Mouse (Mus musculus): ENCODE results near the gene Gpr179. TPM values are rescaled to one million over a fixed set of nuclear protein-coding genes. Genes with fewer than 3 reads are reported as not detected.

The Gpr179 gene
- polyA plus RNA-seq, 1 experiment from 2014 or later, result 0.03 TPM

- no peaks in the 10 kb centered on the region for H3K9me3 ChIP-seq (ENCODE audit: control insufficient read depth, low read length)
- peak overlapping the region; percentile 7; the same call in 1 of the 2 replicates for H3K27ac ChIP-seq (ENCODE audit: low read depth, low read length)
- H3K4me1 ChIP-seq (replicated peaks; ENCODE audit: control insufficient read depth, insufficient read depth, low read length), result peaks cover 13% of the 10 kb centered on the region
- peak overlapping the region; percentile 27; the same call in 1 of the 2 replicates for H3K9ac ChIP-seq (ENCODE audit: low read depth, low read length)
- H3K27me3 ChIP-seq (replicated peaks; ENCODE audit: control insufficient read depth, insufficient read depth, low read length), result peaks cover 4% of the 10 kb centered on the region; the same call in 1 of the 2 replicates
- under 1% methylated on average over 25 of the region's 25 CpGs for WGBS
- ATAC-seq (replicated peaks; ENCODE audit: low FRiP score) (peak; percentile 34; the same call in 1 of the 2 replicates), DNase-seq (ENCODE audit: low spot score) (peak; percentile 62)
- peak overlapping the region; percentile 44 for H3K4me3 ChIP-seq (ENCODE audit: low read depth, low read length)
- H3K4me2 ChIP-seq, result peak overlapping the region; percentile 81
- no peaks in the 10 kb centered on the region for H3K36me3 ChIP-seq (ENCODE audit: control insufficient read depth, insufficient read depth, low read length)
Observed at GRCm38 (mm10) chr11:97309911-97310571, 41.8 kb downstream of the Gpr179 start.

GRCm38 (mm10) chr11:97309451-97309836 is 42.4 kb downstream of the Gpr179 start:
- H3K36me3 ChIP-seq (ENCODE audit: control insufficient read depth, insufficient read depth, low read length), result no peaks in the 10 kb centered on the region
- no peaks in the 10 kb centered on the region for H3K9me3 ChIP-seq (ENCODE audit: control insufficient read depth, low read length)
- H3K4me2 ChIP-seq, result peak overlapping the region; percentile 81
- DNase-seq (ENCODE audit: low spot score), result peak; percentile 57
- H3K27ac ChIP-seq (ENCODE audit: low read depth, low read length), result no peak overlapping the region
- no peak for ATAC-seq (replicated peaks; ENCODE audit: low FRiP score)
- H3K4me1 ChIP-seq (replicated peaks; ENCODE audit: control insufficient read depth, insufficient read depth, low read length), result peaks cover 13% of the 10 kb centered on the region
- peak overlapping the region; percentile 27; the same call in 1 of the 2 replicates for H3K9ac ChIP-seq (ENCODE audit: low read depth, low read length)
- peaks cover 4% of the 10 kb centered on the region; the same call in 1 of the 2 replicates for H3K27me3 ChIP-seq (replicated peaks; ENCODE audit: control insufficient read depth, insufficient read depth, low read length)
- WGBS, result 2% methylated on average over 9 of the region's 9 CpGs
- peak overlapping the region; percentile 44 for H3K4me3 ChIP-seq (ENCODE audit: low read depth, low read length)

- WGBS, result 31% methylated on average over 3 of the region's 3 CpGs
- Histone ChIP-seq H3K27me3 (replicated peaks; ENCODE audit: control insufficient read depth, insufficient read depth, low read length) (peaks cover 4% of the 10 kb centered on the region; the same call in 1 of the 2 replicates), H3K4me2 (peak overlapping the region; percentile 81), H3K9ac (ENCODE audit: low read depth, low read length) (no peak overlapping the region), H3K9me3 (ENCODE audit: control insufficient read depth, low read length) (no peaks in the 10 kb centered on the region), H3K4me1 (replicated peaks; ENCODE audit: control insufficient read depth, insufficient read depth, low read length) (peaks cover 13% of the 10 kb centered on the region), H3K4me3 (ENCODE audit: low read depth, low read length) (peak overlapping the region; percentile 44), H3K27ac (ENCODE audit: low read depth, low read length) (no peak overlapping the region), H3K36me3 (ENCODE audit: control insufficient read depth, insufficient read depth, low read length) (no peaks in the 10 kb centered on the region)
- no peak for ATAC-seq (replicated peaks; ENCODE audit: low FRiP score)
- no peak for DNase-seq (ENCODE audit: low spot score)
Observed at GRCm38 (mm10) chr11:97308806-97309450, 42.9 kb downstream of the Gpr179 start.

GRCm38 (mm10) chr11:97307294-97308069 is 44.4 kb downstream of the Gpr179 start:
- H3K9me3 ChIP-seq (ENCODE audit: control insufficient read depth, low read length), result no peaks in the 10 kb centered on the region
- no peak overlapping the region for H3K27ac ChIP-seq (ENCODE audit: low read depth, low read length)
- peaks cover 4% of the 10 kb centered on the region; the same call in 1 of the 2 replicates for H3K27me3 ChIP-seq (replicated peaks; ENCODE audit: control insufficient read depth, insufficient read depth, low read length)
- no peak overlapping the region for H3K4me2 ChIP-seq
- H3K9ac ChIP-seq (ENCODE audit: low read depth, low read length), result no peak overlapping the region
- ATAC-seq (replicated peaks; ENCODE audit: low FRiP score) (no peak), DNase-seq (ENCODE audit: low spot score) (no peak)
- WGBS, result 91% methylated on average over 11 of the region's 11 CpGs
- no peaks in the 10 kb centered on the region for H3K36me3 ChIP-seq (ENCODE audit: control insufficient read depth, insufficient read depth, low read length)
- H3K4me1 ChIP-seq (replicated peaks; ENCODE audit: control insufficient read depth, insufficient read depth, low read length), result peaks cover 13% of the 10 kb centered on the region
- H3K4me3 ChIP-seq (ENCODE audit: low read depth, low read length), result no peak overlapping the region

- no peak overlapping the region for H3K4me3 ChIP-seq (ENCODE audit: low read depth, low read length)
- H3K27me3 ChIP-seq (replicated peaks; ENCODE audit: control insufficient read depth, insufficient read depth, low read length), result no peaks in the 10 kb centered on the region
- H3K36me3 ChIP-seq (ENCODE audit: control insufficient read depth, insufficient read depth, low read length), result no peaks in the 10 kb centered on the region
- H3K9ac ChIP-seq (ENCODE audit: low read depth, low read length), result no peak overlapping the region
- no peak for DNase-seq (ENCODE audit: low spot score)
- no peak for ATAC-seq (replicated peaks; ENCODE audit: low FRiP score)
- H3K4me1 ChIP-seq (replicated peaks; ENCODE audit: control insufficient read depth, insufficient read depth, low read length), result no peaks in the 10 kb centered on the region
- no peaks in the 10 kb centered on the region for H3K9me3 ChIP-seq (ENCODE audit: control insufficient read depth, low read length)
- H3K4me2 ChIP-seq, result no peak overlapping the region
- no peak overlapping the region for H3K27ac ChIP-seq (ENCODE audit: low read depth, low read length)
- WGBS, result 78% methylated on average over 5 of the region's 5 CpGs
Observed at GRCm38 (mm10) chr11:97304631-97305030, 47.2 kb downstream of the Gpr179 start.

- no peak overlapping the region for H3K4me3 ChIP-seq (ENCODE audit: low read depth, low read length)
- H3K4me2 ChIP-seq, result no peak overlapping the region
- no peaks in the 10 kb centered on the region for H3K36me3 ChIP-seq (ENCODE audit: control insufficient read depth, insufficient read depth, low read length)
- no peak overlapping the region for H3K27ac ChIP-seq (ENCODE audit: low read depth, low read length)
- H3K4me1 ChIP-seq (replicated peaks; ENCODE audit: control insufficient read depth, insufficient read depth, low read length), result no peaks in the 10 kb centered on the region
- ATAC-seq (replicated peaks; ENCODE audit: low FRiP score) (no peak), DNase-seq (ENCODE audit: low spot score) (no peak)
- 52% methylated on average over 7 of the region's 7 CpGs for WGBS
- H3K27me3 ChIP-seq (replicated peaks; ENCODE audit: control insufficient read depth, insufficient read depth, low read length), result no peaks in the 10 kb centered on the region
- H3K9me3 ChIP-seq (ENCODE audit: control insufficient read depth, low read length), result no peaks in the 10 kb centered on the region
- H3K9ac ChIP-seq (ENCODE audit: low read depth, low read length), result no peak overlapping the region
Observed at GRCm38 (mm10) chr11:97302231-97302781, 49.6 kb downstream of the Gpr179 start.

- no peak overlapping the region for H3K4me2 ChIP-seq
- no peaks in the 10 kb centered on the region for H3K36me3 ChIP-seq (ENCODE audit: control insufficient read depth, insufficient read depth, low read length)
- WGBS, result 79% methylated on average over 16 of the region's 16 CpGs
- no peaks in the 10 kb centered on the region for H3K9me3 ChIP-seq (ENCODE audit: control insufficient read depth, low read length)
- no peaks in the 10 kb centered on the region for H3K4me1 ChIP-seq (replicated peaks; ENCODE audit: control insufficient read depth, insufficient read depth, low read length)
- no peak overlapping the region for H3K27ac ChIP-seq (ENCODE audit: low read depth, low read length)
- DNase-seq (ENCODE audit: low spot score) (no peak), ATAC-seq (replicated peaks; ENCODE audit: low FRiP score) (no peak)
- H3K27me3 ChIP-seq (replicated peaks; ENCODE audit: control insufficient read depth, insufficient read depth, low read length), result no peaks in the 10 kb centered on the region
- no peak overlapping the region for H3K4me3 ChIP-seq (ENCODE audit: low read depth, low read length)
- no peak overlapping the region for H3K9ac ChIP-seq (ENCODE audit: low read depth, low read length)
Observed at GRCm38 (mm10) chr11:97301406-97301805, 50.5 kb downstream of the Gpr179 start.

- Histone ChIP-seq H3K9me3 (ENCODE audit: control insufficient read depth, low read length) (no peaks in the 10 kb centered on the region), H3K27me3 (replicated peaks; ENCODE audit: control insufficient read depth, insufficient read depth, low read length) (no peaks in the 10 kb centered on the region), H3K36me3 (ENCODE audit: control insufficient read depth, insufficient read depth, low read length) (no peaks in the 10 kb centered on the region), H3K4me3 (ENCODE audit: low read depth, low read length) (no peak overlapping the region), H3K4me1 (replicated peaks; ENCODE audit: control insufficient read depth, insufficient read depth, low read length) (no peaks in the 10 kb centered on the region), H3K27ac (ENCODE audit: low read depth, low read length) (no peak overlapping the region), H3K4me2 (no peak overlapping the region), H3K9ac (ENCODE audit: low read depth, low read length) (no peak overlapping the region)
- DNase-seq (ENCODE audit: low spot score) (no peak), ATAC-seq (replicated peaks; ENCODE audit: low FRiP score) (no peak)
- WGBS, result 91% methylated on average over 2 of the region's 2 CpGs
Observed at GRCm38 (mm10) chr11:97299939-97300338, 51.9 kb downstream of the Gpr179 start.
